Mouse (Mus musculus) heart, embryonic 16.5 days (tissue): ENCODE measurements around the gene Serpinb6a. TPM values are rescaled to one million over a fixed set of nuclear protein-coding genes. Genes with fewer than 3 reads are reported as not detected.
"Not testable (repeated sequence)": the region's sequence is repeated elsewhere in the genome, so short reads cannot be mapped to it uniquely, and the experiment has no call there.

Experiments used
- ATAC-seq: fragments of 200-750 bp; cut with Nextera tagmentation; replicated peaks from 2 replicates; pipeline ENCODE4 v1.8.0; 2017; ENCODE audit warnings: moderate number of reproducible peaks; ENCODE audit not compliant: insufficient read depth, low FRiP score; ENCODE audit errors: extremely low read depth
- H3K27ac ChIP-seq: fragments of 300-500 bp; sonication (generic); 2 replicates; pipeline ENCODE4 v1.5.1; 2014; ENCODE audit warnings: mild to moderate bottlenecking, low read length, control low read depth, moderate library complexity
- H3K27me3 ChIP-seq: fragments of 300-500 bp; sonication (generic); 2 replicates; pipeline ENCODE4 v1.6.1; 2014; ENCODE audit warnings: low read length, mixed read lengths; ENCODE audit not compliant: control insufficient read depth, insufficient read depth
- H3K36me3 ChIP-seq: fragments of 300-500 bp; sonication (generic); 2 replicates; pipeline ENCODE4 v1.6.1; 2014; ENCODE audit not compliant: control insufficient read depth, insufficient read depth
- H3K4me1 ChIP-seq: fragments of 300-500 bp; sonication (generic); 2 replicates; pipeline ENCODE4 v1.6.1; 2014; ENCODE audit warnings: low read length, mixed read lengths; ENCODE audit not compliant: control insufficient read depth, insufficient read depth
- H3K4me2 ChIP-seq: fragments of 300-500 bp; sonication (generic); 2 replicates; pipeline ENCODE4 v1.6.1; 2014; ENCODE audit warnings: low read depth, mild to moderate bottlenecking, control low read depth, low read length
- H3K4me3 ChIP-seq: fragments of 300-500 bp; sonication (generic); 2 replicates; pipeline ENCODE4 v1.5.1; 2014; ENCODE audit warnings: mild to moderate bottlenecking, control low read depth, low read length
- H3K9ac ChIP-seq: fragments of 300-500 bp; sonication (generic); 2 replicates; pipeline ENCODE4 v1.6.1; 2014; ENCODE audit warnings: low read length, control low read depth
- H3K9me3 ChIP-seq: fragments of 300-500 bp; sonication (generic); replicated peaks from 2 replicates; pipeline ENCODE4 v1.6.1; 2016; ENCODE audit warnings: low read length; ENCODE audit not compliant: control insufficient read depth
- WGBS: fragments of 180-500 bp; shearing (Covaris S2); extraction: QIAGEN DNeasy Blood & Tissue Kit; methylation state at CpG from one replicate; pipeline ENCODE4 v1.1.7; 2014; 5-methylcytosine and 5-hydroxymethylcytosine counted together
- polyA plus RNA-seq: library from polyadenylated mRNA; unstranded; fragments of >200 nt; fragmentation: Nextera tagmentation; extraction: Ambion mirVana; gene quantifications from 2 replicates; pipeline ENCODE4 v1.2.1, GENCODE M21; 2015

Gene Serpinb6a
- polyA plus RNA-seq, 1 experiment from 2014 or later = 65.8 TPM

GRCm38 (mm10) chr13:33959771-33960170 lies 42.8 kb downstream of the Serpinb6a start:
- Histone ChIP-seq H3K4me1 (peaks cover 2% of the 10 kb centered on the region; the same call in 1 of the 2 replicates), H3K4me3 (no peak overlapping the region), H3K9me3 (no peaks in the 10 kb centered on the region), H3K36me3 (no peaks in the 10 kb centered on the region; the same call in 1 of the 2 replicates), H3K27me3 (no peaks in the 10 kb centered on the region), H3K4me2 (no peak overlapping the region), H3K27ac (no peak overlapping the region), H3K9ac (no peak overlapping the region)
- no peak for ATAC-seq
- WGBS = 86% methylated on average over 2 of the region's 2 CpGs

GRCm38 (mm10) chr13:33956571-33957421 lies 45.8 kb downstream of the Serpinb6a start:
- no peaks in the 10 kb centered on the region; the same call in 1 of the 2 replicates for H3K36me3 ChIP-seq
- ATAC-seq = no peak
- WGBS = 42% methylated on average over 6 of the region's 6 CpGs
- no peak overlapping the region for H3K27ac ChIP-seq
- no peak overlapping the region for H3K9ac ChIP-seq
- H3K4me2 ChIP-seq = no peak overlapping the region
- no peaks in the 10 kb centered on the region for H3K4me1 ChIP-seq
- H3K9me3 ChIP-seq = no peaks in the 10 kb centered on the region
- no peak overlapping the region for H3K4me3 ChIP-seq
- H3K27me3 ChIP-seq = no peaks in the 10 kb centered on the region

- 89% methylated on average over 2 of the region's 2 CpGs for WGBS
- H3K36me3 ChIP-seq = no peaks in the 10 kb centered on the region
- no peak for ATAC-seq
- no peaks in the 10 kb centered on the region for H3K4me1 ChIP-seq
- H3K27me3 ChIP-seq = no peaks in the 10 kb centered on the region
- no peak overlapping the region for H3K9ac ChIP-seq
- no peak overlapping the region for H3K4me2 ChIP-seq
- H3K27ac ChIP-seq = no peak overlapping the region
- H3K4me3 ChIP-seq = no peak overlapping the region
- H3K9me3 ChIP-seq = no peaks in the 10 kb centered on the region
Measured at GRCm38 (mm10) chr13:33952947-33953346, 49.6 kb downstream of the Serpinb6a start.

GRCm38 (mm10) chr13:33952075-33952449 lies 50.5 kb downstream of the Serpinb6a start:
- Histone ChIP-seq H3K27ac (no peak overlapping the region), H3K27me3 (no peaks in the 10 kb centered on the region), H3K36me3 (no peaks in the 10 kb centered on the region), H3K9ac (no peak overlapping the region), H3K4me1 (no peaks in the 10 kb centered on the region), H3K4me2 (no peak overlapping the region), H3K9me3 (no peaks in the 10 kb centered on the region), H3K4me3 (no peak overlapping the region)
- ATAC-seq = no peak; the same call in 1 of the 2 replicates
- WGBS = 64% methylated on average over 1 of the region's 1 CpGs

- ATAC-seq = no peak
Measured at GRCm38 (mm10) chr13:33951308-33952074, 51.1 kb downstream of the Serpinb6a start.

GRCm38 (mm10) chr13:33942212-33942779 lies 60.3 kb downstream of the Serpinb6a start:
- Histone ChIP-seq H3K4me1 (no peaks in the 10 kb centered on the region), H3K4me2 (no peak overlapping the region), H3K9me3 (no peaks in the 10 kb centered on the region), H3K27ac (no peak overlapping the region), H3K4me3 (no peak overlapping the region), H3K27me3 (no peaks in the 10 kb centered on the region), H3K36me3 (no peaks in the 10 kb centered on the region), H3K9ac (no peak overlapping the region)
- 38% methylated on average over 4 of the region's 4 CpGs for WGBS
- no peak for ATAC-seq

More at GRCm38 (mm10) chr13:33951308-33952074, 51.1 kb downstream of the Serpinb6a start:
- WGBS = 74% methylated on average over 4 of the region's 4 CpGs
- Histone ChIP-seq H3K27ac (no peak overlapping the region), H3K36me3 (no peaks in the 10 kb centered on the region), H3K9ac (no peak overlapping the region), H3K4me1 (no peaks in the 10 kb centered on the region), H3K4me2 (no peak overlapping the region), H3K27me3 (no peaks in the 10 kb centered on the region), H3K4me3 (no peak overlapping the region), H3K9me3 (no peaks in the 10 kb centered on the region)

GRCm38 (mm10) chr13:33941288-33941808 lies 61.2 kb downstream of the Serpinb6a start:
- Histone ChIP-seq H3K4me2 (no peak overlapping the region), H3K9me3 (no peaks in the 10 kb centered on the region), H3K36me3 (no peaks in the 10 kb centered on the region), H3K4me3 (no peak overlapping the region), H3K27ac (no peak overlapping the region), H3K4me1 (peaks cover 5% of the 10 kb centered on the region), H3K27me3 (no peaks in the 10 kb centered on the region), H3K9ac (no peak overlapping the region)
- 83% methylated on average over 5 of the region's 5 CpGs for WGBS
- ATAC-seq = no peak

GRCm38 (mm10) chr13:33937587-33937986 lies 65.0 kb downstream of the Serpinb6a start:
- ATAC-seq, H3K4me3 ChIP-seq, H3K9me3 ChIP-seq, H3K9ac ChIP-seq, H3K27me3 ChIP-seq, H3K36me3 ChIP-seq: not testable (repeated sequence)
- peaks cover 13% of the 10 kb centered on the region for H3K4me1 ChIP-seq
- peak overlapping the region; percentile 56; the same call in 1 of the 2 replicates for H3K27ac ChIP-seq
- H3K4me2 ChIP-seq = peak overlapping the region; percentile 7; the same call in 1 of the 2 replicates
